Mouse (Mus musculus): Measurements from ENCODE around the gene Ksr1.
"Not testable (repeated sequence)": the region's sequence is repeated elsewhere in the genome, so short reads cannot be mapped to it uniquely, and the experiment has no call there.

Gene Ksr1

GRCm38 (mm10) chr11:79008891-79009290 is 137.3 kb downstream of the Ksr1 start:
- no peak for DNase-seq (ENCODE audit: low spot score)

GRCm38 (mm10) chr11:79008007-79008775 is 138.0 kb downstream of the Ksr1 start:
- no peak for DNase-seq (ENCODE audit: low spot score)

GRCm38 (mm10) chr11:79007356-79007755 is 138.9 kb downstream of the Ksr1 start:
- not testable (repeated sequence) for DNase-seq (ENCODE audit: low spot score)

- no peak for DNase-seq (ENCODE audit: low spot score)
Measured at GRCm38 (mm10) chr11:79006417-79006816, 139.8 kb downstream of the Ksr1 start.

GRCm38 (mm10) chr11:79005578-79006394 is 140.4 kb downstream of the Ksr1 start:
- no peak for DNase-seq (ENCODE audit: low spot score)

- DNase-seq (ENCODE audit: low spot score) = no peak
Measured at GRCm38 (mm10) chr11:79003769-79004638, 142.2 kb downstream of the Ksr1 start.

- DNase-seq (ENCODE audit: low spot score) = peak; percentile 39
Measured at GRCm38 (mm10) chr11:79003053-79003768, 143.0 kb downstream of the Ksr1 start.

- DNase-seq (ENCODE audit: low spot score) = no peak
Measured at GRCm38 (mm10) chr11:79002551-79002951, 143.7 kb downstream of the Ksr1 start.

GRCm38 (mm10) chr11:79001871-79002270 is 144.3 kb downstream of the Ksr1 start:
- DNase-seq (ENCODE audit: low spot score) = no peak

GRCm38 (mm10) chr11:78999118-78999517 is 147.1 kb downstream of the Ksr1 start:
- DNase-seq (ENCODE audit: low spot score) = no peak

- DNase-seq (ENCODE audit: low spot score) = not testable (repeated sequence)
Measured at GRCm38 (mm10) chr11:78990875-78991543, 155.2 kb downstream of the Ksr1 start.

- no peak for DNase-seq (ENCODE audit: low spot score)
Measured at GRCm38 (mm10) chr11:78990096-78990495, 156.1 kb downstream of the Ksr1 start.

GRCm38 (mm10) chr11:78989206-78989605 is 157.0 kb downstream of the Ksr1 start:
- not testable (repeated sequence) for DNase-seq (ENCODE audit: low spot score)

GRCm38 (mm10) chr11:78986311-78987002 is 159.8 kb downstream of the Ksr1 start:
- no peak for DNase-seq (ENCODE audit: low spot score)

GRCm38 (mm10) chr11:78985505-78985904 is 160.7 kb downstream of the Ksr1 start:
- DNase-seq (ENCODE audit: low spot score) = no peak

- DNase-seq (ENCODE audit: low spot score) = no peak
Measured at GRCm38 (mm10) chr11:78984483-78985177, 161.6 kb downstream of the Ksr1 start, which contains the start of gene Lgals9. Gene Lgals9 (minus strand): TSS chr11:78984946.

GRCm38 (mm10) chr11:78983539-78983938 is 162.7 kb downstream of the Ksr1 start:
- no peak for DNase-seq (ENCODE audit: low spot score)

GRCm38 (mm10) chr11:78982513-78983291 is 163.5 kb downstream of the Ksr1 start:
- DNase-seq (ENCODE audit: low spot score) = no peak

- DNase-seq (ENCODE audit: low spot score) = no peak
Measured at GRCm38 (mm10) chr11:78982042-78982441, 164.2 kb downstream of the Ksr1 start.
